Mouse (Mus musculus) neural tube, embryonic 11.5 days (tissue): ENCODE measurements at regions not wholly inside any gene's neighbourhood (a gene's known extent, or its start where the extent isn't known, plus 50 kb on each side); places are given as distances from the start of the nearest gene placed in this dataset.

ENCODE experiments used
- ATAC-seq: fragments of 200-750 bp; cut with Nextera tagmentation; 2 replicates; pipeline ENCODE4 v1.8.0; 2017; ENCODE audit warnings: moderate number of reproducible peaks, mild to moderate bottlenecking, moderate TSS enrichment, moderate library complexity; ENCODE audit not compliant: insufficient read depth, low FRiP score, low TSS enrichment
- DNase-seq: peaks from one replicate; pipeline ENCODE4 v3.0.0-alpha.2; 2015; ENCODE audit warnings: low spot score
- H3K27ac ChIP-seq: fragments of 300-500 bp; sonication (generic); 2 replicates; pipeline ENCODE4 v1.5.1; 2014; ENCODE audit warnings: low read depth, mild to moderate bottlenecking, low read length
- H3K27me3 ChIP-seq: fragments of 300-500 bp; sonication (generic); 2 replicates; pipeline ENCODE4 v1.6.1; 2014; ENCODE audit warnings: mild to moderate bottlenecking, low read length, mixed read lengths; ENCODE audit not compliant: control insufficient read depth, insufficient read depth
- H3K36me3 ChIP-seq: fragments of 300-500 bp; sonication (generic); 2 replicates; pipeline ENCODE4 v1.6.1; 2014; ENCODE audit warnings: mild to moderate bottlenecking, low read length, moderate library complexity, mixed read lengths; ENCODE audit not compliant: control insufficient read depth, insufficient read depth
- H3K4me1 ChIP-seq: fragments of 300-500 bp; sonication (generic); 2 replicates; pipeline ENCODE4 v1.6.1; 2014; ENCODE audit warnings: low read length, mixed read lengths; ENCODE audit not compliant: control insufficient read depth, insufficient read depth
- H3K4me2 ChIP-seq: fragments of 300-500 bp; sonication (generic); 2 replicates; pipeline ENCODE4 v1.6.1; 2014; ENCODE audit warnings: low read depth, mild to moderate bottlenecking, moderate library complexity
- H3K4me3 ChIP-seq: fragments of 300-500 bp; sonication (generic); 2 replicates; pipeline ENCODE4 v1.5.1; 2014; ENCODE audit warnings: low read depth, low read length
- H3K9ac ChIP-seq: fragments of 300-500 bp; sonication (generic); 2 replicates; pipeline ENCODE4 v1.6.1; 2014; ENCODE audit warnings: mild to moderate bottlenecking, low read length
- H3K9me3 ChIP-seq: fragments of 300-500 bp; sonication (generic); 2 replicates; pipeline ENCODE4 v1.6.1; 2016; ENCODE audit warnings: low read length; ENCODE audit not compliant: control insufficient read depth
- WGBS: fragments of 180-500 bp; shearing (Covaris S2); extraction: QIAGEN DNeasy Blood & Tissue Kit; methylation state at CpG from one replicate; pipeline ENCODE4 v1.1.7; 2014; 5-methylcytosine and 5-hydroxymethylcytosine counted together

- no peak overlapping the region for H3K4me2 ChIP-seq
- no peak overlapping the region for H3K9ac ChIP-seq
- no peaks in the 10 kb centered on the region for H3K27me3 ChIP-seq
- no peaks in the 10 kb centered on the region for H3K4me1 ChIP-seq
- no peak overlapping the region for H3K4me3 ChIP-seq
- DNase-seq: peak; percentile 13
- H3K36me3 ChIP-seq: no peaks in the 10 kb centered on the region
- no peaks in the 10 kb centered on the region for H3K9me3 ChIP-seq
- ATAC-seq: peak; percentile 80
- H3K27ac ChIP-seq: no peak overlapping the region
- 63% methylated on average over 2 of the region's 2 CpGs for WGBS
These were observed 1195.8 kb upstream of the Tenm4 start for GRCm38 (mm10) chr7:94975037-94975775.

DNA sequence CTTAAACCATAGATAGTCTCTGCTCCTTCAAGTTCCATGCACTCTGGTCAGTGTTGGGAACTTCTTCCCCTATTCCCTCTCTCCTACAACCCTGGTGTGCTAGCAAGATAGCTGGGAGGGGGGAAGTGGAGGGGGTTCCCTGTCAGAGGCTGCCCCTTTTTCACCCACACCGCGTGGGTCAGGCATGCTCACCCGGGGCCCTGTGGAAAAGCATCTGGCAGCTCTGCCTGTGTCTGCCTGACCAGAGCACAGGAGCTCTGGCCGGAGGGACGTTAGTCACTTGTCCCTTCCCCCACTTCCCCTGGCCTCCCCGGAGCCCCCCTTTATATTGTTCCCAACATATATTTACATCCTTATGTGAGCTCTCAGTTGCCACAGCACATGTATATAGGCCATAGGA lies 1174.8 kb upstream of the Tenm4 start:
- no peak overlapping the region for H3K9ac ChIP-seq
- no peaks in the 10 kb centered on the region for H3K4me1 ChIP-seq
- ATAC-seq (no peak), DNase-seq (no peak)
- H3K27me3 ChIP-seq: no peaks in the 10 kb centered on the region
- WGBS: 82% methylated on average over 6 of the region's 6 CpGs
- no peak overlapping the region for H3K4me3 ChIP-seq
- H3K36me3 ChIP-seq: no peaks in the 10 kb centered on the region
- no peak overlapping the region for H3K27ac ChIP-seq
- H3K4me2 ChIP-seq: no peak overlapping the region
- H3K9me3 ChIP-seq: no peaks in the 10 kb centered on the region

DNA sequence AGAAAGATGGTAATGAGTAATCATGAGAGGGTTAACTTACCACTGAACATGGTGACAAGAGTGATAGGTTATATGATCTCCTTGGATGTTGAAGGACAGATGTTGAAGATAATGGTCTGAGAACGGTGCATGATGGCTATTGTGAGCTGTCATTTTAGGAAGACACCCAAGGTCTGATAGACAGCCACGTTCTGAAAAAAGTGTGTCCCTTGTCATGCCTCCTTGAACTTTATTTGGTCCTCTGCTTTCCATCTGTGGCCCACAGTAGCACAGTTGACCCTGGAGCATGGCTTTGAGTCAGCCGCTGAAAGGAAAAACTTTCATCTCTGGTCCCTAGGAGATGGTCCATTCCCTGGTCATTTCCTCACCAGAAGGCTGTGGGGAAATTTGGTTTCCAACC lies 1166.9 kb upstream of the Tenm4 start:
- ATAC-seq (no peak), DNase-seq (no peak)
- Histone ChIP-seq H3K9me3 (no peaks in the 10 kb centered on the region), H3K36me3 (no peaks in the 10 kb centered on the region), H3K4me2 (no peak overlapping the region), H3K9ac (no peak overlapping the region), H3K27ac (no peak overlapping the region), H3K27me3 (no peaks in the 10 kb centered on the region), H3K4me1 (no peaks in the 10 kb centered on the region), H3K4me3 (no peak overlapping the region)
- 87% methylated on average over 3 of the region's 3 CpGs for WGBS

DNA sequence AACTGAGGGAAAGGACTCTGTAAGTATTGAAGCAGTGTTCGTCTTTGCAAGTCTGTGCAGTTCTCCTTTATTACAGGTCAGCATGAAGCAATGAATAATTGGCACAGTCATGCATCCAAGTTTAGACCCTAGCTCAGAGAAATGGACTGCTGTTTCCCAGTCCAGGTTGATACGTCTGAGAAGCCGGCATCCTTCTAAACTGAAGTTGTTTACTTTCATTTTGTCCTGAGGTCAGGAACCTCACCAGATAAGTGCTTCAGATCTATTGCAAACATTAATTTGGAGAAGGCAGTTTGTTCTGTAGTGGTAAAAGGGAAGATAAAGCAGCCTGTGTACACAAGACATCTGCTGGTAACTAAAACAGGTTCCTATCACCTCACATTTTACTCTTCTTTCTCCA lies 1165.6 kb upstream of the Tenm4 start:
- DNase-seq (no peak), ATAC-seq (no peak)
- Histone ChIP-seq H3K9me3 (no peaks in the 10 kb centered on the region), H3K4me2 (no peak overlapping the region), H3K4me3 (no peak overlapping the region), H3K9ac (no peak overlapping the region), H3K27ac (no peak overlapping the region), H3K36me3 (no peaks in the 10 kb centered on the region), H3K4me1 (no peaks in the 10 kb centered on the region), H3K27me3 (no peaks in the 10 kb centered on the region)
- WGBS: 68% methylated on average over 3 of the region's 3 CpGs

- Histone ChIP-seq H3K9me3 (no peaks in the 10 kb centered on the region), H3K36me3 (no peaks in the 10 kb centered on the region), H3K27ac (no peak overlapping the region), H3K4me1 (no peaks in the 10 kb centered on the region), H3K27me3 (no peaks in the 10 kb centered on the region), H3K9ac (no peak overlapping the region), H3K4me3 (no peak overlapping the region), H3K4me2 (no peak overlapping the region)
- WGBS: 75% methylated on average over 6 of the region's 6 CpGs
- no peak for ATAC-seq
- no peak for DNase-seq
These were observed 1162.1 kb upstream of the Tenm4 start for GRCm38 (mm10) chr7:95008896-95009430.

DNA sequence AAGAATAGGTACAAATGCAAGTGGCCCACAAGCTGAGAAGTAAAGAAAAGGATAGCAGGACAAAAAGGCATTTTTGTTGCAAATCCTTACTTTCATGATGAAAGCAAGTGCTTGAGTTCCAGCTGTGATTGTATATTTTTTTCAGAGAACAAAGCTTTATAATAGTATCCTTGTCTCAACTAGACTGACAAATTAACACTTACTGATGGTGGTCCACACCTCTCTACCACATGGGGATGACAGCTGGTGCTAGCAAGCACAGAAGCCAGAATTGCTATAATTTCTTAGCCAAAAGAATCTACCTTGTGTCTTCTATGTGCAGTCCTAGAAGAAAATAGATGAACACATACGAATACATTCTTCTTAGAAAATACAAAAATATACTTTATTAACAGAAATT lies 1150.8 kb upstream of the Tenm4 start:
- 84% methylated on average over 1 of the region's 1 CpGs for WGBS

DNA sequence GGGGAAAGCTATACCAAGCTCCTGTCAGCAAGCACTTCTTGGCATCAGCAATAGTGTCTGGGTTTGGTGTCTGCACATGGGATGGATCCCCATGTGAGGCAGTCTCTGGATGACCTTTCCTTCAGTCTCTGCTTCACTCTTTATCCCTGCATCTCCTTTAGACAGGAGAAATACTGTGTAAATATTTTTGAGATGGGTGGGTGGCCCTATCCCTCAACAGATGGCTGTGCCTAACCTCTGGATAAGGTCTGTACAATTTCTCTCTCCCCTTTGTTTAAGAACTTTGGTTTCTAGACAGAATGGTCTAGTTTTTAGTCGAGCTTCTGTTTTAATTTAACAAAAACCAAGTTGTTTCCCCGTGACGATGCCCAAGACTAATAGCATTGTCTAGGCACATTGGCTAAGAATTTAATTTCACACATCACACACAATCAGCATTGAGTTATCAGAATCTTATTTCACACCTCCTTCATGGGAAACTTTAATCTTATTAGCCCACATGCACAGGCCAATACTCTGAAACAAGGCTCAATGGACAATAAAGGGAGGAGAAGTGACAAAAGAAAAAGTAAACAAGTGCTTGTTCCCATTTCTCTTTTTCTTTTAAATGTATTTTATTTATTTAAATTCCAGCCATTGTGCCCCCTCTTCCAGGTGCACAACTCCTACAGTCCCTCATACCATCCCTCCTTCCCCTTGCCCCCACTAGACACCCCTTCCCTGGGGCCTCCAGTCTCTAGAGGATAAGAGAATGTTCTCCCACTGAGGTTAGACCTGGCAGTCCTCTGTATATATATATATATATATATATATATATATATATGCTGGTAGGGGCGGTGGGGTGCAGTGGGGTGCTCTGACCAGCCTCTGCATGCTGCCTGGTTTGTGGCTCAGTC lies 1142.9 kb upstream of the Tenm4 start:
- ATAC-seq: no peak
- no peak overlapping the region for H3K27ac ChIP-seq
- 84% methylated on average over 4 of the region's 4 CpGs for WGBS
- no peaks in the 10 kb centered on the region for H3K4me1 ChIP-seq
- H3K4me2 ChIP-seq: no peak overlapping the region
- H3K9ac ChIP-seq: no peak overlapping the region
- no peak for DNase-seq
- no peaks in the 10 kb centered on the region for H3K27me3 ChIP-seq
- no peaks in the 10 kb centered on the region for H3K36me3 ChIP-seq
- no peaks in the 10 kb centered on the region for H3K9me3 ChIP-seq
- H3K4me3 ChIP-seq: no peak overlapping the region

More for the DNA sequence above, 1150.8 kb upstream of the Tenm4 start:
- Histone ChIP-seq H3K27me3 (no peaks in the 10 kb centered on the region), H3K9me3 (no peaks in the 10 kb centered on the region), H3K4me1 (no peaks in the 10 kb centered on the region), H3K4me2 (no peak overlapping the region), H3K9ac (no peak overlapping the region), H3K4me3 (no peak overlapping the region), H3K36me3 (no peaks in the 10 kb centered on the region), H3K27ac (no peak overlapping the region)
- ATAC-seq: no peak
- DNase-seq: no peak
